Mouse (Mus musculus) kidney, adult 2 months (tissue): ENCODE results near the gene Zfp28.

Experiments
- CTCF ChIP-seq: fragments of 200-500 bp; conservative IDR thresholded peaks from 2 replicates; pipeline ENCODE4 v1.5.1; 2011; ENCODE audit warnings: low read depth, mild to moderate bottlenecking, control low read depth, low read length, moderate library complexity, mixed read lengths; ENCODE audit not compliant: insufficient read depth, insufficient read length
- POLR2A ChIP-seq: fragments of 200-500 bp; IDR thresholded peaks from one replicate; pipeline ENCODE4 v1.6.1; 2011; ENCODE audit warnings: low read depth, low read length, control low read depth

DNA sequence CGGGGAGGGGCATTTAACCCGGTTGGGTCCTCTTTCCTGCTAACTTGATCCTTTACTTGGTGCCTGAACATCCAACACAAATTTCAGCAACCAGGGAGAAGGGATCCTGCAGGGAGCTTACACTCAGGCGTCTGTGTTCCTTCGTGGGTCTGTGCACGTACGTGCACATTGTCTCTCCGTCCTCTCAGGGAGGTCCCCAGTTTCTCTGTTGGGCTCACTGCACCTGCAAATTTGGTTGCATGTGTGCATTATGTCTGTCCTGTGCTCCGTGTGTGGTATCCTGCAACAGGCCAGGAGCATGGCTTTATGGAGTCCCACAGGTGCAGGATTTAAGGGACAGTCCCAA lies 32.3 kb downstream of the Zfp28 start:
- TF ChIP-seq CTCF = no peak
- no peak for TF ChIP-seq POLR2A
